Mouse (Mus musculus): ENCODE data around the gene Vps52.
A peak's percentile ranks its signal among the peaks of the same experiment; 100 is the strongest.

The Vps52 gene

DNA sequence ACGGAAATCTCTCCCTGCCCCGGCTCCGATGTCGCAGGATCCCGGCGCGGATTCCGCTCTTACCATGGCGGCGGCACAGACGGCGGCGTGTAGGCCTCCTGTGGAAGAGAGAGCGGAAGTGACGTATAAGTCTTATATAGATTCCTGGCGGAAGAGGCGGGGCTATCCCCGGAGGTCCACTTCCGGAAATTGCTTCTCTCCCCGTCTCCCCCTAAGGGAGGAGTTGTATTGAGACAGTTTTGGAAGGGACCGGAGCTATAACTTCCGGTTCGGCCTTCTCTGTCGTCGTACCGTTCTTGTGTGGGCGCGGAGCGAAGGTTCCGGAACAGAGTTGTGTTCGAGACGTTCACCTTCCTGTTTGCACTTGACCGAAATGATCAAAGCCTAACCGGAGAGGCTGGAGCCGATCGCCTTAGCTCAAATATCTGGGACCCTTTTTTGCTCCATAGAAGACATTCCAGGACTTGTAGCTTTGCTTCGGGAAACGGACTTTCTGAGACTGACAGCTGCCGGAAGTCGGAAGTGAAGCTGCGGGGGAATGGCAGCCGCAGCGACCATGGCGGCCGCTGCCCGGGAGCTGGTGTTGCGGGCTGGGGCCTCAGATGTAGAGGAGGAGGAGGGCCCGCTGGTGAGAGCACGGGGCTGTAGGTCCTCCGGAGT is at the start of gene Vps52, which contains the start of gene Rps18:
TSS of gene Vps52 (plus strand) at position 258 of the 660 bp plus-strand sequence.
TSS of gene Rps18 (minus strand) at position 447 of the 660 bp plus-strand sequence.
- peak; percentile 94 to 96 for DNase-seq (ENCODE audit: low spot score in 2 of 2)

DNA sequence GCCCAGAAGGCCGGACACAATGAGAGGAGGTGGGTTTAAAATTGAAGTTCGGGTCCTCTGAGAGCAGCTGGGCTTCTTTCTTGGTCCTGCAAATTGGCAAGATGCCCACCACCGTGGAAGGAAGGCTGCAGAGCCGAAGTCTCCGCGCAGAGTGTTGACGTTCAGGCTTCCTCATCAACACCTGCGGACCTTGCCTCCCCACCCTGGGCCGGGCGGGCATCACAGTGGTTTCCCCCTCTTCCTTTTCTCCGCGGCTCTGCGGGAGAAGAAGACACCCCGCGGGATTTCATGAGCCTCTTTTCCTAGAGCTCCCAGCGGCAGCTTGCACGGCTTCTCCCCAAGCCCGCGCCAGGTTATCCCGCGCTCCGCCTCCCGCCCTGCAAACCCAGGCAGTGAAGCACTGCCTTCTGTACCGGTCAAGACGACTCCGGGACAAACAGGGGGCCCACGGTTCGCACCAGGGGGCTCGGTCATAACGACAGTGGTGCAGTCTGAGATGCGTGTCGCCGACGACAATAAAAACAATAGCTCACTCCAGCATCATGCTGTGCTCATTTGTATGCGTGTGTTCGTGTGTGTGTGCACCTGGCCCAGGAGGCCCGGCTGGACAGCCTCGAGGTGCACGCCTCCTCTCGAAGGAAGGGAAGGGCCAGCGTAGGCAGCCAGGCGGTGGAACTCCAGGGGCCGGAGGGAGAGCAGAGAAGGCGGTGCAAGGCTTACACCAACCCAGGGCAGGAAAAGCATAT is 47.1 kb upstream of the Vps52 start:
- peak in 1 of 2 experiments; percentile 40 for DNase-seq (ENCODE audit: low spot score in 2 of 2)

- peak; percentile 100 for DNase-seq (ENCODE audit: low spot score in 2 of 2)
These were observed 46.3 kb upstream of the Vps52 start, which contains the start of gene Daxx for GRCm38 (mm10) chr17:33909077-33909868. TSS of gene Daxx (plus strand) at chr17:33909414.

DNA sequence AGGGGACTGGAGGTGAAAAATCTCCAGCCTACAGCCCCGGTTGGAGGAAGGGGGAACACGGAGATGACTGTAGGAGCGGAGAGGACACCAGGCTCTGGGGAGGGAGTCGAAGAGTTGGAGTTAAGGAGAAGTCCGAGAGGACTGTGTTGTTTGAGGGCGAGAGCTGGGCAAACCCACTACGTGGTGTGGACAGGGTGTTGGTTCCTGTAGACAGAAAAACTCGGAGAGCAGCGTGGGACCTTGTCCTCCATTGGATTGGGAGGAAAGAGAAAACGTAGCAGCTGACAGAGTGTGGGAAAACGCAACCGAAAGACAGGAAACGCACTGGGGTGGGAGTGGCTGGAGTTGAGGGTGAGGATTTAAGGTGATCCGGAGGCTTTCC is 45.8 kb upstream of the Vps52 start:
- peak; percentile 57 to 69 for DNase-seq (ENCODE audit: low spot score in 2 of 2)

DNA sequence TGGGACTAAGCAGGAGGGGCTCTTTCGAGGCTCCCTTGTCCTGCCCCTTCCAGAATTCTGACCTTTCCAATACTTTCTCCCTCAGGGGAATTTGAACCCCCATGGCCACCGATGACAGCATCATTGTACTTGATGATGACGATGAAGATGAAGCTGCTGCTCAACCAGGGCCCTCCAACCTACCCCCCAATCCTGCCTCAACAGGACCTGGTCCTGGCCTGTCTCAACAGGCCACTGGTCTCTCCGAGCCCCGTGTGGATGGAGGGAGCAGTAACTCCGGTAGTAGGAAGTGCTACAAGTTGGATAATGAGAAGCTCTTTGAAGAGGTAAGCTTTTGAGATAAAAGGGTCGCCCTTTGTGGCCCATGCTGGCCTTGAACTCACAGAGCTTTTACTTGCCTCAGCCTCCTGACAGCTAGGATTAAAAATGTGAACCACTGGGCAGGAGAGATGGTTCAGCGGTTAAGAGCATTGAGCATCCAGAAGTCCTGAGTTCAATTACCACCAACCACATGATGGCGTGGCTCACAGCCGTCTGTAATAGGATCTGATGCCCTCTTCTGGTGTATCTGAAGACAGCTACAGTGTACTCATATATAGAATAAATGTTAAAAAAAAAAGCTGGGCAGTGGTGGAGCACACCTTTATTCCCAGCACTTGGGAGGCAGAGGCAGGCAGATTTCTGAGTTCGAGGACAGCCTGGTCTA is 45.1 kb upstream of the Vps52 start:
- no peak for DNase-seq (ENCODE audit: low spot score in 2 of 2)

- no peak for DNase-seq (ENCODE audit: low spot score in 2 of 2)
These were observed 44.4 kb upstream of the Vps52 start for GRCm38 (mm10) chr17:33911052-33911812.

GRCm38 (mm10) chr17:33911813-33912414 is 43.7 kb upstream of the Vps52 start:
- no peak for DNase-seq (ENCODE audit: low spot score in 2 of 2)

DNA sequence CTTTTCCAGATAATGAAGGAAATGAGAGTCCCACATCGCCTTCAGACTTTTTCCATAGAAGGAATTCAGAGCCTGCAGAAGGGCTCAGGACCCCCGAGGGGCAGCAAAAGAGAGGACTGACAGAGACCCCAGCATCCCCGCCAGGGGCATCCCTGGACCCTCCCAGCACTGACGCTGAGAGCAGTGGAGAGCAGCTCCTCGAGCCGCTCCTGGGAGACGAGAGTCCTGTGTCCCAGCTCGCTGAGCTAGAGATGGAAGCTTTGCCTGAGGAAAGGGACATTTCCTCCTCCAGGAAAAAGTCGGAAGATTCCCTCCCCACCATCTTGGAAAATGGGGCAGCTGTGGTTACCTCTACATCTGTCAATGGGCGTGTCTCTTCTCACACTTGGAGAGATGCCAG is 42.3 kb upstream of the Vps52 start:
- no peak for DNase-seq (ENCODE audit: low spot score in 2 of 2)

- no peak for DNase-seq (ENCODE audit: low spot score in 2 of 2)
These were observed 41.7 kb upstream of the Vps52 start for GRCm38 (mm10) chr17:33913905-33914304.

DNA sequence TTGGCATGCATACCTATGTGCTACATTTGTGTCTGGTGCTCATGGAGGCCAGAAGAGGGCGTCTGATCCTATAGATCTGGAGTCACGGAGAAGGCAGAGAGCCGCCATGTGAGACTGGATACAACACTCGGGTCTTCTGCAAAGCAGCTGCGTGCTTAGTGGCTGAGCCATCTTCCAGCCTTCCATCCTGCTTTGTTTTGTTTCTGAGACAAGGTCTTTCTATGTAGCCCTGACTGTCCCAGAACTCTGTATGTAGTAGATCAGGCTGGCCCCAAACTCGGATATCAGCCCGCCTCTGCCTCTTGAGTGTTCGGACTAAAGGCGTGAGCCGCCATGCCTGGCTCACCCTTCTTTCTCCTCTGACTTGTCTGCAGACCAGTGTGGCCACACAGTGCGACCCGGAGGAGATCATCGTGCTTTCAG is 40.6 kb upstream of the Vps52 start:
- DNase-seq (ENCODE audit: low spot score in 2 of 2) = no peak

GRCm38 (mm10) chr17:33915671-33916250 is 39.9 kb upstream of the Vps52 start, which contains the start of the genes Tapbp and Zbtb22:
TSS of gene Tapbp (plus strand) at chr17:33915899.
TSS of gene Zbtb22 (plus strand) at chr17:33915904.
- peak; percentile 93 to 95 for DNase-seq (ENCODE audit: low spot score in 2 of 2)

GRCm38 (mm10) chr17:33916294-33916693 is 39.3 kb upstream of the Vps52 start:
- no peak for DNase-seq (ENCODE audit: low spot score in 2 of 2)

- no peak for DNase-seq (ENCODE audit: low spot score in 2 of 2)
These were observed 38.6 kb upstream of the Vps52 start for GRCm38 (mm10) chr17:33916847-33917655.

DNA sequence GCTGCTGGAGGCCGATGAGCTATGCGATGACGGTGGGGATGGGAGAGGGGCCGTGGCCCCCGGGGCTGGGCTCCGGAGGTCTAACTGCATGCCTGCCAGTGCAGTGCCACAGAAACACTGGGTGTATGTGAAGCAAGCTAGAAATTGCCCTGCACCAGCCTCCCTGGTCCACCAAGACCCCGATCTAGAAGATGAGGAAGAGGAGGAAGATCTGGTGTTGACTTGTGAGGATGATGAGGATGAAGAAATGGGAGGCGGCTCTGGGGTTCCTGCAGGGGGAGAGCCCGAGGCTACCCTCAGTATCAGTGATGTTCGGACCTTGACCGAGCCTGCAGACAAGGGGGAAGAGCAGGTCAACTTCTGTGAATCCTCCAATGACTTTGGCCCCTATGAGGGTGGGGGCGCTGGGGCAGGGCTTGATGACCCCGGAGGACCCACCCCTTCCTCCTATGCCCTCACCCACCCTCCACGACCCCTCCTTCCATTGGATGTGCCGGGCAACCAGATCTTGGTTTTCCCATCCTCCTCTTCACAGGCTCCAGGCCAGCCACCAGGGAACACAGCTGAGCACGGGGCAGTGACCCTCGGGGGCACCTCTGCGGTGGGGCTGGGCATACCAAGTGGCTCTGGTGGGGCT is 37.8 kb upstream of the Vps52 start:
- no peak for DNase-seq (ENCODE audit: low spot score in 2 of 2)

GRCm38 (mm10) chr17:33918293-33919203 is 37.1 kb upstream of the Vps52 start:
- peak; percentile 42 to 61 for DNase-seq (ENCODE audit: low spot score in 2 of 2)

- peak; percentile 83 to 91 for DNase-seq (ENCODE audit: low spot score in 2 of 2)
These were observed 36.0 kb upstream of the Vps52 start for GRCm38 (mm10) chr17:33919351-33920281.
